Mouse (Mus musculus) natural killer cell, adult 2 months (primary cell): Measurements from ENCODE around the gene Derl3.
"Not testable (repeated sequence)": the region's sequence is repeated elsewhere in the genome, so short reads cannot be mapped to it uniquely, and the experiment has no call there.

Experiments used
- DNase-seq, 2 experiments: peaks; one replicate each; pipeline ENCODE4 v3.0.0; 2022; ENCODE audit warnings: low spot score in 2 of 2

The Derl3 gene

GRCm38 (mm10) chr10:75872915-75873542, 20.2 kb upstream of the Derl3 start:
- DNase-seq = no peak

GRCm38 (mm10) chr10:75873543-75874170, 19.6 kb upstream of the Derl3 start:
- DNase-seq = no peak

GRCm38 (mm10) chr10:75878836-75879235, 14.4 kb upstream of the Derl3 start:
- DNase-seq = no peak

- DNase-seq = no peak
Observed at GRCm38 (mm10) chr10:75880351-75880750, 12.9 kb upstream of the Derl3 start.

GRCm38 (mm10) chr10:75880771-75881577, 12.2 kb upstream of the Derl3 start:
- no peak for DNase-seq

- DNase-seq = no peak
Observed at GRCm38 (mm10) chr10:75881578-75882432, 11.4 kb upstream of the Derl3 start.

GRCm38 (mm10) chr10:75882433-75883231, 10.6 kb upstream of the Derl3 start:
- no peak for DNase-seq

GRCm38 (mm10) chr10:75883232-75883552, 10.0 kb upstream of the Derl3 start:
- DNase-seq = peak; percentile 49 to 74

- DNase-seq = no peak
Observed at GRCm38 (mm10) chr10:75884742-75885141, 8.5 kb upstream of the Derl3 start.

- DNase-seq = not testable (repeated sequence)
Observed at GRCm38 (mm10) chr10:75887504-75887903, 5.7 kb upstream of the Derl3 start.

- no peak for DNase-seq
Observed at GRCm38 (mm10) chr10:75889406-75890153, 3.6 kb upstream of the Derl3 start.

GRCm38 (mm10) chr10:75894601-75895000, 1.4 kb downstream of the Derl3 start:
- no peak for DNase-seq

- DNase-seq = no peak
Observed at GRCm38 (mm10) chr10:75895730-75896129, 2.5 kb downstream of the Derl3 start.

GRCm38 (mm10) chr10:75896208-75896607, 3.0 kb downstream of the Derl3 start:
- DNase-seq = no peak

- peak; percentile 12 to 28 for DNase-seq
Observed at GRCm38 (mm10) chr10:75897373-75897772, 4.2 kb downstream of the Derl3 start.

GRCm38 (mm10) chr10:75898039-75898564, 4.9 kb downstream of the Derl3 start:
- no peak for DNase-seq

- DNase-seq = no peak
Observed at GRCm38 (mm10) chr10:75898846-75899245, 5.6 kb downstream of the Derl3 start.

- DNase-seq = no peak
Observed at GRCm38 (mm10) chr10:75904391-75904790, 11.2 kb downstream of the Derl3 start.

GRCm38 (mm10) chr10:75906882-75907281, 13.7 kb downstream of the Derl3 start:
- no peak for DNase-seq

- no peak for DNase-seq
Observed at GRCm38 (mm10) chr10:75910698-75911097, 17.5 kb downstream of the Derl3 start.
